Mouse (Mus musculus) liver, embryonic 14.5 days (tissue): ENCODE measurements at regions not wholly inside any gene's neighbourhood (a gene's known extent, or its start where the extent isn't known, plus 50 kb on each side); places are given as distances from the start of the nearest gene placed in this dataset.

Experiments used
- CTCF ChIP-seq: IDR thresholded peaks from 2 replicates; pipeline ENCODE4 v1.5.1; 2016; ENCODE audit warnings: antibody characterized with exemption, low read depth, control low read depth
- EP300 ChIP-seq: IDR thresholded peaks from 2 replicates; pipeline ENCODE4 v1.6.1; 2016; ENCODE audit warnings: antibody characterized with exemption, low read depth

DNA sequence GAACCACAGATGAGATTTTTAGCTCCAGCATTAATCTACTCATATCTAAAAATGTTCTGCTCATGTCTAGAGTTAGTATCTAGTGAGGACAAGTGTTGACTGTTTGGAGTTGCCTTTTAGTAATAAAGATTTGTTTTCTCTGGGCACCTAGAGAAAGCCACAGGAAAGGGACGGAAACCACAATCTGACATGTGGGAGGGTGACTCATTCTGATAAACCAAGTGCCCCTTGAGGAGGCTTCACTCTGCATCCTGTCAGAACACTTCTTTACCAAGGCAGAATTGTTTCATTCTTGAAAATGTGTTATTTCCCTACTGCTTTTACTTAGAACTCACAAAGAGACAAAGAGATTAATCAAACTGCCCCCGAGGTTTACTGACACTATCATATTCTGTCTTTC is 537.4 kb upstream of the Gm11114 start:
- TF ChIP-seq CTCF (no peak), EP300 (no peak)
